Mouse (Mus musculus): ENCODE data around the gene Mex3a.

Gene Mex3a

DNA sequence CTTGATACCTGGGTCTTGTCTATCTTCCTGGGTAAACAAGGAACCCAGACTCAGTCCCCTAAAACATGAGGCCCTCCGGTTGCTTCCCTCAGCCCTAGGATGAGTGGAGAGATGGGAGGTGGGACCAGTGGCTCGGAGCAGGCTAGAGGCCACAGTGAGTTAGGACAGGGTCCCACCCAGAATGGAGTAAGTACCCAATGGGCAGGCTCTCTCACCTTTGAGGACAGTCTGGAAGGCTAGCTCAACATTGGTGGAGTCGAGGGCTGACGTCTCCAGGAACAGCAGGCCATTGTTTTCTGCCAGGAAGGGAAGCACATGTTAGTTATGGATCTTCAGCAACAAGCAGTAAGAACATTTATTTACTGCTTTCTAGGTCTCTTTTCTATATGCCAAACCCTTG, 10.3 kb downstream of the Mex3a start:
- Histone ChIP-seq H3K9me3 (ENCODE audit: low read length) (no peaks in the 10 kb centered on the region), H3K4me3 (replicated peaks; ENCODE audit: low read length) (0 out of 2 replicates have a peak overlapping the region, but pooled peaks have one; percentile 6), H3K27me3 (ENCODE audit: insufficient read depth, low read length) (no peaks in the 10 kb centered on the region), H3K4me1 (replicated peaks; ENCODE audit: low read depth, low read length) (peaks cover 91% of the 10 kb centered on the region), H3K36me3 (ENCODE audit: insufficient read depth, low read length) (peaks cover 43% of the 10 kb centered on the region)
- TF ChIP-seq NANOG (IDR thresholded peaks at IDR 0.05; ENCODE audit: borderline replicate concordance, low read length) (no peak), CTCF (conservative IDR thresholded peaks at IDR 0.05; ENCODE audit: low read length) (no peak), POU5F1 (IDR thresholded peaks at IDR 0.05; ENCODE audit: borderline replicate concordance, low read length) (no peak)

GRCm38 (mm10) chr3:88543174-88543573, 11.0 kb downstream of the Mex3a start:
- Histone ChIP-seq H3K27me3 (ENCODE audit: insufficient read depth, low read length) (no peaks in the 10 kb centered on the region), H3K36me3 (ENCODE audit: insufficient read depth, low read length) (peaks cover 36% of the 10 kb centered on the region), H3K4me1 (replicated peaks; ENCODE audit: low read depth, low read length) (peaks cover 91% of the 10 kb centered on the region), H3K9me3 (ENCODE audit: low read length) (no peaks in the 10 kb centered on the region), H3K4me3 (replicated peaks; ENCODE audit: low read length) (no peak overlapping the region)
- TF ChIP-seq POU5F1 (IDR thresholded peaks at IDR 0.05; ENCODE audit: borderline replicate concordance, low read length), result no peak

GRCm38 (mm10) chr3:88543651-88544410, 11.6 kb downstream of the Mex3a start:
- H3K4me1 ChIP-seq (replicated peaks; ENCODE audit: low read depth, low read length), result peaks cover 91% of the 10 kb centered on the region

GRCm38 (mm10) chr3:88544514-88544913, 12.3 kb downstream of the Mex3a start:
- H3K9me3 ChIP-seq (ENCODE audit: low read length), result no peaks in the 10 kb centered on the region
- TF ChIP-seq CTCF (conservative IDR thresholded peaks at IDR 0.05; ENCODE audit: low read length) (peak; percentile 50), NANOG (IDR thresholded peaks at IDR 0.05; ENCODE audit: borderline replicate concordance, low read length) (no peak), POU5F1 (IDR thresholded peaks at IDR 0.05; ENCODE audit: borderline replicate concordance, low read length) (no peak)
- peak overlapping the region; percentile 59 for H3K4me3 ChIP-seq (replicated peaks; ENCODE audit: low read length)
- no peaks in the 10 kb centered on the region for H3K27me3 ChIP-seq (ENCODE audit: insufficient read depth, low read length)
- peaks cover 35% of the 10 kb centered on the region for H3K36me3 ChIP-seq (ENCODE audit: insufficient read depth, low read length)
- H3K4me1 ChIP-seq (replicated peaks; ENCODE audit: low read depth, low read length), result peaks cover 93% of the 10 kb centered on the region

More at GRCm38 (mm10) chr3:88543651-88544410, 11.6 kb downstream of the Mex3a start:
- no peaks in the 10 kb centered on the region for H3K27me3 ChIP-seq (ENCODE audit: insufficient read depth, low read length)
- H3K4me3 ChIP-seq (replicated peaks; ENCODE audit: low read length), result no peak overlapping the region
- no peak for TF ChIP-seq CTCF (conservative IDR thresholded peaks at IDR 0.05; ENCODE audit: low read length)
- H3K9me3 ChIP-seq (ENCODE audit: low read length), result no peaks in the 10 kb centered on the region
- peaks cover 32% of the 10 kb centered on the region for H3K36me3 ChIP-seq (ENCODE audit: insufficient read depth, low read length)

- TF ChIP-seq NANOG (IDR thresholded peaks at IDR 0.05; ENCODE audit: borderline replicate concordance, low read length), result no peak
- TF ChIP-seq CTCF (conservative IDR thresholded peaks at IDR 0.05; ENCODE audit: low read length), result no peak
- no peak for TF ChIP-seq POU5F1 (IDR thresholded peaks at IDR 0.05; ENCODE audit: borderline replicate concordance, low read length)
- Histone ChIP-seq H3K36me3 (ENCODE audit: insufficient read depth, low read length) (peaks cover 39% of the 10 kb centered on the region), H3K4me1 (replicated peaks; ENCODE audit: low read depth, low read length) (peaks cover 93% of the 10 kb centered on the region), H3K27me3 (ENCODE audit: insufficient read depth, low read length) (no peaks in the 10 kb centered on the region), H3K4me3 (replicated peaks; ENCODE audit: low read length) (peak overlapping the region; percentile 59), H3K9me3 (ENCODE audit: low read length) (no peaks in the 10 kb centered on the region)
Observed at GRCm38 (mm10) chr3:88544955-88545591, 12.9 kb downstream of the Mex3a start.

- 0 out of 2 replicates have a peak overlapping the region, but pooled peaks have one; percentile 4 for H3K4me3 ChIP-seq (replicated peaks; ENCODE audit: low read length)
- H3K27me3 ChIP-seq (ENCODE audit: insufficient read depth, low read length), result no peaks in the 10 kb centered on the region
- H3K9me3 ChIP-seq (ENCODE audit: low read length), result no peaks in the 10 kb centered on the region
- peaks cover 33% of the 10 kb centered on the region for H3K36me3 ChIP-seq (ENCODE audit: insufficient read depth, low read length)
- H3K4me1 ChIP-seq (replicated peaks; ENCODE audit: low read depth, low read length), result peaks cover 93% of the 10 kb centered on the region
- TF ChIP-seq NANOG (IDR thresholded peaks at IDR 0.05; ENCODE audit: borderline replicate concordance, low read length) (no peak), CTCF (conservative IDR thresholded peaks at IDR 0.05; ENCODE audit: low read length) (no peak), POU5F1 (IDR thresholded peaks at IDR 0.05; ENCODE audit: borderline replicate concordance, low read length) (no peak)
Observed at GRCm38 (mm10) chr3:88546674-88547418, 14.7 kb downstream of the Mex3a start.

GRCm38 (mm10) chr3:88548180-88548917, 16.2 kb downstream of the Mex3a start, which contains the start of gene Rab25:
Rab25 (minus strand) TSS chr3:88548300.
- Histone ChIP-seq H3K27me3 (ENCODE audit: insufficient read depth, low read length) (no peaks in the 10 kb centered on the region), H3K9me3 (ENCODE audit: low read length) (no peaks in the 10 kb centered on the region), H3K4me1 (replicated peaks; ENCODE audit: low read depth, low read length) (peaks cover 83% of the 10 kb centered on the region), H3K4me3 (replicated peaks; ENCODE audit: low read length) (peak within 1 kb of the TSS; percentile 37), H3K36me3 (ENCODE audit: insufficient read depth, low read length) (peaks cover 23% of the 10 kb centered on the region)
- TF ChIP-seq POU5F1 (IDR thresholded peaks at IDR 0.05; ENCODE audit: borderline replicate concordance, low read length), result no peak
- no peak for TF ChIP-seq NANOG (IDR thresholded peaks at IDR 0.05; ENCODE audit: borderline replicate concordance, low read length)
- no peak for TF ChIP-seq CTCF (conservative IDR thresholded peaks at IDR 0.05; ENCODE audit: low read length)

GRCm38 (mm10) chr3:88551586-88551985, 19.4 kb downstream of the Mex3a start:
- H3K27me3 ChIP-seq (ENCODE audit: insufficient read depth, low read length), result no peaks in the 10 kb centered on the region
- peaks cover 41% of the 10 kb centered on the region for H3K36me3 ChIP-seq (ENCODE audit: insufficient read depth, low read length)
- no peaks in the 10 kb centered on the region for H3K9me3 ChIP-seq (ENCODE audit: low read length)
- H3K4me3 ChIP-seq (replicated peaks; ENCODE audit: low read length), result peak overlapping the region; percentile 99
- H3K4me1 ChIP-seq (replicated peaks; ENCODE audit: low read depth, low read length), result peaks cover 78% of the 10 kb centered on the region
- TF ChIP-seq NANOG (IDR thresholded peaks at IDR 0.05; ENCODE audit: borderline replicate concordance, low read length), result no peak
- TF ChIP-seq POU5F1 (IDR thresholded peaks at IDR 0.05; ENCODE audit: borderline replicate concordance, low read length), result no peak
- no peak for TF ChIP-seq CTCF (conservative IDR thresholded peaks at IDR 0.05; ENCODE audit: low read length)
